Mouse (Mus musculus): ENCODE measurements around the gene Gm49403. TPM values are rescaled to one million over a fixed set of nuclear protein-coding genes. Genes with fewer than 3 reads are reported as not detected.

The Gm49403 gene
- polyA plus RNA-seq, 1 experiment: not detected

DNA sequence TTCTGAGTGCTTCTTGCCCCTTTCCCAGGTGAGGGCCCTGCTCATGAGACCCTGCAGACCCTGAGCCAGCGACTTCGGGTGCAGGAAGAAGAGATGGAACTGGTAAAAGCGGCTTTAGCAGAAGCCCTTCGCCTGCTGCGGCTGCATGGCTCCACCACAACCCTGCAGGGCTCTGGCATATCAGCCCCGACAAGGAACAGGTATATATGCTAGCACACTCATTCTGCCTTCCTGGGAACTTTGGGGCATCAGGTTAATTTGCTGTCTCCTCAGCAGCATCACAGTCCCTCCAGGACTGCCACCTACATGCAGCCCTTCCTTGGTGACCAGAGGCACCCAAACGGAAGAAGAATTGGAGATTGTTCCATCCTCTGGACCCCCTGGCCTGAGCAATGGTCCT lies 47.0 kb downstream of the Gm49403 start:
- no peak for DNase-seq
- H3K4me3 ChIP-seq (ENCODE audit: control insufficient read depth, insufficient read depth, low read length): no peak overlapping the region
- H3K36me3 ChIP-seq (ENCODE audit: control insufficient read depth, insufficient read depth, low read length): peaks cover 4% of the 10 kb centered on the region; the same call in 1 of the 2 replicates
- H3K4me1 ChIP-seq (replicated peaks; ENCODE audit: control insufficient read depth, insufficient read depth, low read length): peaks cover 15% of the 10 kb centered on the region
- WGBS: 89% methylated on average over 7 of the region's 7 CpGs
- no peak for TF ChIP-seq POLR2A (IDR thresholded peaks at IDR 0.05; ENCODE audit: control insufficient read depth, extremely low read depth, insufficient read depth, low read length, poor library complexity)
- no peaks in the 10 kb centered on the region for H3K27me3 ChIP-seq (ENCODE audit: control insufficient read depth, insufficient read depth, low read length)
- no peak overlapping the region for H3K27ac ChIP-seq (ENCODE audit: control insufficient read depth, insufficient read depth, low read length)

DNA sequence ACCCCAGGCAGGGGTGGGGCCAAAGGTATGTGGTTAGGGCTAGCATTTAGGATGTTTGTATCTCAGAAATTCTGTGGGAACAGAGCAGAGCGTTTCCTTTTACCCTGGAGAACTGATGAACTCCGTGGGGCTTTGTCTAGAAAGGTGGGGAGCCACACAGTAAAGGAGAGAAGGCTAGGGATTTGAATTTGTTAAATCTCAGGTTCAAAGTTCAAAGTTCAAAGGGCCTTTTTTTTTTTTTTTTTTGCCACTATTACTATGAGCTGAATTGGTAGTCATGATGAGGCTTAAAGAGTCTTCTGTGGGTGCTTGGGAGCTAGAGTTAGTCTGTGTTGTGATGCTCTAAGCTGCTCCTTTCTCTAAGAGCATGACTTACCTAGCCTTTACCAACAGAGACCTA lies 53.0 kb downstream of the Gm49403 start:
- Histone ChIP-seq H3K4me3 (ENCODE audit: control insufficient read depth, insufficient read depth, low read length) (no peak overlapping the region), H3K27me3 (ENCODE audit: control insufficient read depth, insufficient read depth, low read length) (no peaks in the 10 kb centered on the region), H3K36me3 (ENCODE audit: control insufficient read depth, insufficient read depth, low read length) (peaks cover 10% of the 10 kb centered on the region; the same call in 1 of the 2 replicates), H3K4me1 (replicated peaks; ENCODE audit: control insufficient read depth, insufficient read depth, low read length) (peaks cover 9% of the 10 kb centered on the region), H3K27ac (ENCODE audit: control insufficient read depth, insufficient read depth, low read length) (no peak overlapping the region)
- no peak for TF ChIP-seq POLR2A (IDR thresholded peaks at IDR 0.05; ENCODE audit: control insufficient read depth, extremely low read depth, insufficient read depth, low read length, poor library complexity)
- no peak for TF ChIP-seq CTCF (IDR thresholded peaks at IDR 0.05; ENCODE audit: borderline replicate concordance, control insufficient read depth, extremely low read depth, insufficient read depth, low read length, poor library complexity)
- WGBS: 94% methylated on average over 2 of the region's 2 CpGs
- DNase-seq: no peak

Other genes starting within 250 kb of the Gm49403 start
- 0.01 and 0.05 TPM in 2 replicates for gene Chrm1, start 220.1 kb upstream of the Gm49403 start, polyA plus RNA-seq (2012; rRNA removed)
- gene Slc3a2, start 160.6 kb upstream of the Gm49403 start, polyA plus RNA-seq (2012; rRNA removed): 154 and 165 TPM in 2 replicates
- gene Wdr74, start 148.1 kb upstream of the Gm49403 start, polyA plus RNA-seq (2012; rRNA removed): 49.2 and 54.7 TPM in 2 replicates
- not detected in 2 replicates for gene 1700092M07Rik, start 143.2 kb upstream of the Gm49403 start, polyA plus RNA-seq (2012; rRNA removed)
- gene Stx5a, start 142.5 kb upstream of the Gm49403 start, polyA plus RNA-seq (2012; rRNA removed): 128 and 137 TPM in 2 replicates
- 170 and 191 TPM in 2 replicates for gene Nxf1, start 126.9 kb upstream of the Gm49403 start, polyA plus RNA-seq (2012; rRNA removed)
- gene Tmem223, start 112.9 kb upstream of the Gm49403 start, polyA plus RNA-seq (2012; rRNA removed): 277 and 363 TPM in 2 replicates
- gene Tmem179b, start 109.5 kb upstream of the Gm49403 start, polyA plus RNA-seq (2012; rRNA removed): 168 and 197 TPM in 2 replicates
- 24.9 and 28.7 TPM in 2 replicates for gene Taf6l, start 97.5 kb upstream of the Gm49403 start, polyA plus RNA-seq (2012; rRNA removed)
- gene Polr2g, start 85.4 kb upstream of the Gm49403 start, polyA plus RNA-seq (2012; rRNA removed): 77.0 and 77.1 TPM in 2 replicates
- gene Zbtb3, start 81.4 kb upstream of the Gm49403 start, polyA plus RNA-seq (2012; rRNA removed): 3.0 and 3.2 TPM in 2 replicates
- gene Ttc9c, start 64.6 kb upstream of the Gm49403 start, polyA plus RNA-seq (2012; rRNA removed): 36.1 and 37.5 TPM in 2 replicates
- 29.3 and 34.3 TPM in 2 replicates for gene Hnrnpul2, start 63.9 kb upstream of the Gm49403 start, polyA plus RNA-seq (2012; rRNA removed)
- gene AC129217.1, start 54.2 kb upstream of the Gm49403 start, polyA plus RNA-seq (2012; rRNA removed): 1.5 and 1.6 TPM in 2 replicates
- 136 and 153 TPM in 2 replicates for gene Bscl2, start 46.5 kb upstream of the Gm49403 start, polyA plus RNA-seq (2012; rRNA removed)
- gene Gng3, start 44.7 kb upstream of the Gm49403 start, polyA plus RNA-seq (2012; rRNA removed): 0.15 TPM in 1 of 2 replicates, not detected in the other
- 1.2 and 1.3 TPM in 2 replicates for gene Lrrn4cl, start 33.2 kb upstream of the Gm49403 start, polyA plus RNA-seq (2012; rRNA removed)
- 108 and 119 TPM in 2 replicates for gene Ubxn1, start 12.4 kb upstream of the Gm49403 start, polyA plus RNA-seq (2012; rRNA removed)
- gene Uqcc3, start 3.0 kb upstream of the Gm49403 start, polyA plus RNA-seq (2012; rRNA removed): 38.7 and 39.2 TPM in 2 replicates
- gene Lbhd1, start 198 bp upstream of the Gm49403 start, polyA plus RNA-seq (2012; rRNA removed): 2.4 and 3.0 TPM in 2 replicates
- 15.3 and 19.1 TPM in 2 replicates for gene 1810009A15Rik, start 4.9 kb downstream of the Gm49403 start, polyA plus RNA-seq (2012; rRNA removed)
- not detected in 2 replicates for gene Gm49416, start 5.0 kb downstream of the Gm49403 start, polyA plus RNA-seq (2012; rRNA removed)
- gene Ints5, start 9.1 kb downstream of the Gm49403 start, polyA plus RNA-seq (2012; rRNA removed): 51.9 and 56.0 TPM in 2 replicates
- gene Ganab, start 14.1 kb downstream of the Gm49403 start, polyA plus RNA-seq (2012; rRNA removed): 203 and 219 TPM in 2 replicates
- 102 and 106 TPM in 2 replicates for gene B3gat3, start 36.4 kb downstream of the Gm49403 start, polyA plus RNA-seq (2012; rRNA removed)
- gene Rom1, start 45.4 kb downstream of the Gm49403 start, polyA plus RNA-seq (2012; rRNA removed): 11.9 and 13.5 TPM in 2 replicates
- 72.3 and 73.1 TPM in 2 replicates for gene Eml3, start 45.6 kb downstream of the Gm49403 start, polyA plus RNA-seq (2012; rRNA removed)
- gene Mta2, start 57.9 kb downstream of the Gm49403 start, polyA plus RNA-seq (2012; rRNA removed): 79.6 and 92.0 TPM in 2 replicates
- gene Tut1, start 69.9 kb downstream of the Gm49403 start, polyA plus RNA-seq (2012; rRNA removed): 39.4 and 42.0 TPM in 2 replicates
- 251 and 292 TPM in 2 replicates for gene Eef1g, start 83.1 kb downstream of the Gm49403 start, polyA plus RNA-seq (2012; rRNA removed)
- 6.0 and 7.9 TPM in 2 replicates for gene Ahnak, start 105.4 kb downstream of the Gm49403 start, polyA plus RNA-seq (2012; rRNA removed)
- gene Scgb1a1, start 204.0 kb downstream of the Gm49403 start, polyA plus RNA-seq (2012; rRNA removed): 65.9 and 174 TPM in 2 replicates

Data from thymus, adult 2 months (tissue).